Mouse (Mus musculus): ENCODE results near the gene 6820408C15Rik.

- TF ChIP-seq POLR2A (IDR thresholded peaks at IDR 0.05; ENCODE audit: low read depth, low read length) (no peak), CTCF (IDR thresholded peaks at IDR 0.05; ENCODE audit: extremely low read depth, insufficient read depth, insufficient read length, insufficient replicate concordance) (no peak)
Measured at GRCm38 (mm10) chr2:152384191-152384590, 31.2 kb upstream of the 6820408C15Rik start.

Data from spleen, adult 2 months (tissue).